Mouse (Mus musculus): Measurements from ENCODE around the gene Pcp4. TPM values are rescaled to one million over a fixed set of nuclear protein-coding genes. Genes with fewer than 3 reads are reported as not detected.

Pcp4 gene
- not detected in 2 replicates for polyA plus RNA-seq (2012)

DNA sequence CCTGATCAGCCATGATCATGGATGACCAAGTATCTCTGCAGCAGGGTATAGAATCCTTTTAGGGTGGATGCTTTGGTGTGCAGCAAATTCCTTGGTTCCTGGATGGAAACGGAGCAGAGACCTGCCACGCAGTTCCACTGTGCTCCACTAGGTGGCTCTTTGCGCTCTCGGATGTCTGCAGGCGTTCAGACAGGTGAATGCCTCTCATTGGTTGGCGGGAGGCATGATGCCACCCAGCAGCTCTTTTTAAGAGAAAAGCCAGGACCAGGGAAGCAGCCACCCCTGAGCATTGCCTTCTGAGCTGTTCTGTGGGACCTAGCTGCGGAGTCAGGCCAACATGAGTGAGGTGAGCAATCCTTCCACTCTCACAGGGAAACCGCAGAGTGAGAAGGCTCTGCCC, at the start of gene Pcp4:
TSS of gene Pcp4 (plus strand) at position 162 of the 400 bp plus-strand sequence.
- TF ChIP-seq GATA1 (IDR thresholded peaks at IDR 0.05; ENCODE audit: low read length) = no peak

DNA sequence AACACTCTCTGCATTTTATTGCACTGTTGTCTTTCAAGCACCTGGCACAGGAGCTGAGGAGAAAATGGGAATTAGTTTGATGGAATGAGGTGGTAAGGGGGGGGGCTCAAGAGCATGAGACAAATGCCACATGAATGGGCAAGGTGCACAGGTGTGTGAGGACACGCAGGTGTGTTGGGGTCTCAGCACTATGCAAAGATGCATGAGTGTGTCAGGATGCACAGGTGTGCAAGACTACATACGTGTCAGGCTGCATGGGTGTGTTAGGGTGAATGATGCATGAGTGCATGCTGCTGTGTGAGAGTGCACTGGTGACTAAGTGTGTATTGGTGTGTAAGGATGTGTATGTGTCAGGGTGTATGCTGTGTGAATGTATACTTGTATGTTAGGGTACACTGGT, 42.4 kb upstream of the Pcp4 start:
- no peak for TF ChIP-seq GATA1 (IDR thresholded peaks at IDR 0.05; ENCODE audit: low read length)

DNA sequence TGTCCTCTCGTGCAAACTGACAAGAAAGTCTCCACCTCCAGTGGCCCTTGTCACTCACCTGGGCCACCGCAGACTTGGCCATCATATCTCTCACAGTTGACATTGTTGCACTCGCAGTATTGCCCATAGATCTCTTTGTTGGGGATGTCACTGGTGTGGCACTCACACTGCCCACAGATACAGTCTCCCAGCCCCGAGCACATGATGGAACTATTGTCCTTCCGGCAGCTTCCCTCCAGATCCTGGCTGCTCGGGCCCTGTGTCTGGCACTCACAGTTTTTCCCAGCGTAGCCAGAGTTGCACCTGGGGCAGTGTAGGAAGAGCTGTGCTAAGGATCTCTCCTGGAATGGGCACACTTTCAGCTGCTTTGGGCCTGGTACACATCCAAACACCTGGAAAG, 40.7 kb upstream of the Pcp4 start:
- TF ChIP-seq GATA1 (IDR thresholded peaks at IDR 0.05; ENCODE audit: low read length) = no peak

DNA sequence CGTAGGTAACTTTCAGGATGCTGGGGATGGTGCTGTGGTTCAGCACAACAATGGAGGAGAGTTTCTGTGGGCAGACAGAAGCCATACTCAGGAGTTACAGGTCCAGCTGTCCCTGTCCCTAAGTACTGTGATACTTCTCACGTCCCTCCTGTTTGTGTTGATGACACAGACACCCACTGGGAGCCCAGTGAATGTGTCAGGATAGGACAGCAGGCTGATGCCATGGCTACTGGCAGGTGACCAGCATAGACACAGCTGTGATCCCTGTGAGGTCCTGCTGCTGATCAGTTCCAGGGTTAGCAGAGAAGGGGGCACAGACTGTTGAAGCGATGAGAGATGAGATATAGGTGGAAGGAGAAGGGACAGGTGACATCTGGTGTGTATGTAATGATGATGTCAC, 38.4 kb upstream of the Pcp4 start:
- no peak for TF ChIP-seq GATA1 (IDR thresholded peaks at IDR 0.05; ENCODE audit: low read length)

DNA sequence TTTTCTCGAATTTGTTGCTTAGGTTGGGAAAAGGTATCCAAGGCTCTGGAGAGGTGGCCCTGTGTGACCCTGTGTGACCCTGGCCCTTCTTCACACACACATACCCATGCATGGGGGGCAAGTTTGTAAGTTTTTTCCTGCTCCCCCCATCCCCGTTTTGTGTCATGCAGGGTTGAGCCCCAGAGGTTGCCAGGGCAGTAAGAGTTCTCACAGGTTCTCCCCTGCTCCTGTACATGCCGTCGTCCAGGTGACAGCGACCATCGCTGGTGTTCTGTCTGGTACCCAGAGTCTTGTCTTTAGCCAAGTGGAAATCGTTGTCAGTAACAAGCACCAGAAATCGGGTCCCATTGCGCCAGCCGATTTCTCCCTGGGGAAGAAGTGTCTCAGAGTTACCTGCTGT, 34.1 kb upstream of the Pcp4 start:
- TF ChIP-seq GATA1 (IDR thresholded peaks at IDR 0.05; ENCODE audit: low read length) = no peak

DNA sequence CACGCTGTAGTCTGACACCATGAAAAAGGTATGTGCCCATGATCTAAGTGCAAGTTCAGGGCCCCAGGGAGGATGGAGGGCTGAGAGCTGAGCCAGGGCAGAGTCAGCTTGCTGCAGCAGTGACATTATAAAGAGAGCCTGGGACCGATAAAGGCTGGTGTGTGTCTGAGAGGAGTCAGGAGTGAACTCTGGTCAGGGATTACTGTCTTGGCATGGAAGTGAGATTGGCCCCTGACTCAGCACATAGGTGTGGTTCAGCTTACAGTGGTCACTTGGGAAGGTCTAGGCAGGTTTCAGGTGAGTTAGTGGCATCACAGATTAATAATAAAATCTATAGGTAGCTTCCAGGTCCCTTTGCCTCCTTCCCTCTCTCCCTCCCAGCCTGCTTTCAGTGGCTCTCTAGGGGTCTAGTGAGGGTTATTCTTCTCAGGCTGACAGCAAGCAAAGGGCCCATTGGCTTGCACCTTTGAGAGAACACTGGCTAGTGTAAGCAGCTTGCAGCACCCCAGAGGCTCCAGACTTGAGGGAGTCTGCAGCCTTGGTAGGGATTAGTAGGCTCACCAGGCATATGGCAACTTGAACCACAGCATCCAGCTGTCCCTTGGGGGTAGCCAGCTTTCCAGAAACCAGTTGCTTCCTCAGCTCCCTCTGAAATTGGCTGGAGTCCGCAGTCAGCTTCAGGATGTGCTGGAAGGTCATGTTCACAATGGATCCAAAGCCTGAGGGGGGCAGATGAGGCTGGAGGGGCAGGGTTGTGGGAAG, 33.2 kb upstream of the Pcp4 start:
- TF ChIP-seq GATA1 (IDR thresholded peaks at IDR 0.05; ENCODE audit: low read length) = no peak

DNA sequence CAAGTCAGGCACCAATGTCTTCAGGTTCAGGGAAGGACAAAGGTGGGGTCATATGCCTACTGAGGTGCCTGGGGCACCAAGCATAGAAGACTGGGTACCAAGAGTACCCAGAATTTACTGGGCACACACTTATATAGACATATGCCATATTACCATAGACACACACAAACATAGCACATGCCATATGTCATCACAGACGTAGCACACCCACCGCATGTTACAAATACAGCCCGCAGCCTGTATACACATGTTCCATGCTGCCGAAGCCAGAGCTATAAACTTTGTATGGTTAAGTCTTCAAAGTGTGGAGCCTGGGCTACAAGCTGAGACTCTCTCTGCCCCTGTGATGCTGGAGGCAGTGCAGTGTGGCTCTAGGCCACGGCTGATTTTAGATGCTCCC, 28.5 kb upstream of the Pcp4 start:
- TF ChIP-seq GATA1 (IDR thresholded peaks at IDR 0.05; ENCODE audit: low read length) = no peak

DNA sequence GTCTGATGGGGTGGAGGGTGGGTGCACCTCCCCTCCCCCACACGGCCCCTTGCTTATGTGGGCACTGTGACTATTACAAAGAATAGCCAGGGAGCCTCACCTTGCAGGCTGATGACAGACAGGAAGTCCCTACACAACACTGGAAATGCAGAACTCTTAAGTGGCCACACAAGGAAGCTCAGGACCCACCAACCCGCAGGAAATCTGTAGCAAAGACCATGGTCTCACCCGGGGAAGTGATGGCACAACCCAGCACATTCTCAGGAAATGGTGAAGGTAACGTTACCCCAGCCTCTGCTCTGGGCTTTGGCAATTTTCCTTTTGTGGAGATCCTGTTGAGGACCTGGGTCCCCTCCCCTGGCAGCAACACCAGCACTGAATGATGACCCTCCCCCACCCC, 27.7 kb upstream of the Pcp4 start:
- TF ChIP-seq GATA1 (IDR thresholded peaks at IDR 0.05; ENCODE audit: low read length) = no peak

DNA sequence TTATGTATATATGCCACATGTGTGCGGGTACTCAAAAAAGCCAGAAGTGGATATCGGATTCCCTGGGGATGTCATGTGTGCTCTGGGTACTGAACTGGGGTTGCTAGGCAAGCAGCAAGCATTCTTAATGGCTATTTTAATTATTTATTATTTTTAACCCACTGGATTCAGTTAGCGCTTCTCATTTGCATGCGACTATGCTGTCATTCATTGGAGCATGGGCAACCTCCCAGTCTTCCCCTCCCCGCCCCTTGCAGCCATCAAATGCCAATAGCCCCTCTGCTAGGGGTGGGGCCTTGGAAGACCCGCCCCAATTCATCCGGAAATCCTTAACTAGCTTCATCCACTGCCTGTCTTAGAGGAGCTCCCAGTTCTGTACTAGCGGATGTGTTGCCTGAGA, 26.5 kb upstream of the Pcp4 start:
- no peak for TF ChIP-seq GATA1 (IDR thresholded peaks at IDR 0.05; ENCODE audit: low read length)

DNA sequence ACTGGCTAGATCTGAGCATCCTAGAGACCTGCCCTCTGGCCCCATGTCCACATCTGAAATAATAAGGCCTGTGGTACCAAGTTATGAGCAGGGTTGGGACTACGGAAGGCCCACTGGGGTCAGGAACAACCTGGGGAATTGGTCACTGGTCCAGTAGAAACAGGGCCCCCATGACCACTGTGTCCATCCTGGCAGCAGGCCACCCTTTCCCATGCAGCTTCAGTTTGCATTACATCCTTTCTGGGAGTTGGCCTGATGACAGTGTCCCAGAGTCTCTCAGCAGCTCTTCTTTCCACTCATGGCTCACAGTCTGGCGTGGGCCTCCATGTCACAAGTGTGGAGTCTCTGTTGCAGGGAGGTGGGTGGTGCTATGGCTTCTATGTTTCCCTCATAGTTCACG, 25.6 kb upstream of the Pcp4 start:
- TF ChIP-seq GATA1 (IDR thresholded peaks at IDR 0.05; ENCODE audit: low read length) = no peak

DNA sequence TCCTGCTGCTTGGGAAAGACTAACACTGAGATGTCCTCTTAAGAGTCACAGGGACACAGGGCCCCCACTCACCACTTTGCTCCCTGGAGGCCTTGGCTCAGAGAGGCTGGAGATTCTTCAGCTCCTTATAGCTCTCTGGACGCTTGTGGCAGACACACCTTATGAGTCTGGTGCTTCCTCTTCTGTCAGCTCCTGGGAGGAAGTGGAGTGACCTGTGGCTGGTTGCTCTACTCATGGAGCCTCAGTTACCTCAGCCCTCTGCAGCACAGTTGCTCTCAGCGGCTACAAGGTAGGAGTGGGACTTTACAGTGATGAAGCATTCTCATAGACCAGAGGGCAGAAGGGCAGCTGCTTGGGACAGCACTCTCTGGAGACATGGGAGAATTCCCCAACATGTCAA, 23.9 kb upstream of the Pcp4 start, which contains the start of gene Itgb2l:
TSS of gene Itgb2l (minus strand) at position 152 of the 400 bp plus-strand sequence.
- no peak for TF ChIP-seq GATA1 (IDR thresholded peaks at IDR 0.05; ENCODE audit: low read length)

DNA sequence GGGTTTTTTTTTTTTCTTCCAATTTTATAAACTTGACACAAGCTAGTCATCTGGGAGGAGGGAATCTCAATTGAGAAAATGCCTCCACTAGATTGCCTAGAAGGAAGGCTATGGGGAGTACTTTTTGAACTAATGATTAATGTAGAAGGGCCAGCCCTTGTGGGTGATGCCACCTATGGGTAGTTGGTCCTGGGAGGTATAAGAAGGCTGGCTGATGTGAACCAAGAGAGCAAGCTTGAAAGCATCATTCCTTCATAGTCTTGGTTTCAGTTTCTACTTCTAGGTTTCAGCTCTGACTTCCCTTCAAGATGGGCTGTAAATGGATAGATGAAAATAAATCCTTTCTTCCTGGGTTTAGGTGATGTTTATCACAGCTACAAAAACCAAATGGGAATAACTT, 13.3 kb upstream of the Pcp4 start:
- no peak for TF ChIP-seq GATA1 (IDR thresholded peaks at IDR 0.05; ENCODE audit: low read length)

DNA sequence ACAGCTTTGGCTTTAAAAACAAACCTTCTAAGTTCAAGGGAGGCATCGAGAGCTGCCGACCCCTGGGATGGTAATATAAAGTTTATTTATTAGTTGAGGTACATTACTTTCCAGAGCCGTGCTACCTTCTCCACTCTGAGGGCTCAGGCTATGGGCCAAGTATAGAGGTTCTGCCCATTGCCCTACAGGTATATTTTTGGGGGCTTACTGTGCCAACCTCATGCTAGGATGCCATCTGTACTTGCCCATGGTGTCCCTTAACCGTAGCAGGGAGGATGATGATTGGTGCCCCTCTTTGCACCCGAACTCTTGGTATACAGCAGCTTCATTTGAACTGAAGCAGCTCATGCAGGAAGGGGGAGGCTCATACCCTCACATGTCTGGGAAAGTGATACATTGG, 9.8 kb upstream of the Pcp4 start:
- no peak for TF ChIP-seq GATA1 (IDR thresholded peaks at IDR 0.05; ENCODE audit: low read length)

DNA sequence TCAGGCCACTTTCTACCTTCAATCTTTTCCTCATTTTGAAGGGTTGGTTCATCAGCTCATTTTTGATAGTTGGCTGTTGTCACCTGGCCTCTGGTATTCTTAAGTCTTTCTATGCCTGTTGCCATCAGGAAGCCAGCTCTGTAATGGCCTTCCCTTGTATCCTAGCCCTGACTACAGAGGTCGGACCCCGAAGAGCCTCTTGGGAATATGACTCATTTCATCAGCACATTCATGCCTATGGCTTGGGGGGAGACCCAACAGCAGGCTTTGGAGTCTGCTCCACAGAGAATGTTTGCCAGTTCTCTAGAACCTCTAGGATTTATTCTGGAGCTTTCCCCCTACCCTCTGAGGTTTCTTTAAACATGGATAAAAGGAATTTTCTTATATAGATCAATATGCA, 8.1 kb upstream of the Pcp4 start:
- no peak for TF ChIP-seq GATA1 (IDR thresholded peaks at IDR 0.05; ENCODE audit: low read length)

DNA sequence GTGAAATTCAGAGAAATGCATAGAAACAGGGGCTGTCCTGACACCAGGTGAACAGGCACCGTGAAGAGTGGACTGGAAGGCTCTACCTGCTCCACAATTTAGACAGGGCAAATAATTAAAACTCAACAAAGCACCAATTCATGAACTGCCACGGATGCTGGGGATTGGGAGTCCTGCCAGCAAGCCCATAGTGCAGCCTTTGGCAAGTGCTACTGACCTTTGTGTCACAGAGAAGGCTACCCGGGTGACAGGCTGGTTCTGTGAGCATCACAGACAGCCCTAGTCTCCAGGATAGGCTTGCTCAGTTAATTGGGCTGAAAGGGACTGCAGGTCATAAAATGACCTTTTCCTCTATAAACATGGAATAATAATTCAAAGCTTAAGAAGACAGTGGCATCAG, 6.6 kb upstream of the Pcp4 start:
- TF ChIP-seq GATA1 (IDR thresholded peaks at IDR 0.05; ENCODE audit: low read length) = no peak

DNA sequence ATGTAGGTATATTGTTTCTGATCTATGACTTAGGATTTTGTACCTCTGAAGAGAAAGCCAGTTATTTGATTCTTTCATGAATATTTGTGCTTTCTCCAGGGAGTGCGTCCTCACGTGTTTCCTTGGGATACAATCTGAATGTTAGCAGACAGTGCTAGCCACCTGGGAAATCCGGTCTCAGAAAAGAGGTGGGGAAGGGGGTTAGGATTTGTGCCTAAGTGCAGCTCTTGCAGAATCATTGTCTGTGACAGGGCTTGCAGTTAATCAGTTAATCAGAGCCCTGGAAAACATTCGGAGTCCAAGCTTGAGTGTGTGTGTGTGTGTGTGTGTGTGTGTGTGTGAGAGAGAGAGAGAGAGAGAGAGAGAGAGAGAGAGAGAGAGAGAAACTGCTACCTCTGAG, 605 bp downstream of the Pcp4 start:
- TF ChIP-seq GATA1 (IDR thresholded peaks at IDR 0.05; ENCODE audit: low read length) = no peak

DNA sequence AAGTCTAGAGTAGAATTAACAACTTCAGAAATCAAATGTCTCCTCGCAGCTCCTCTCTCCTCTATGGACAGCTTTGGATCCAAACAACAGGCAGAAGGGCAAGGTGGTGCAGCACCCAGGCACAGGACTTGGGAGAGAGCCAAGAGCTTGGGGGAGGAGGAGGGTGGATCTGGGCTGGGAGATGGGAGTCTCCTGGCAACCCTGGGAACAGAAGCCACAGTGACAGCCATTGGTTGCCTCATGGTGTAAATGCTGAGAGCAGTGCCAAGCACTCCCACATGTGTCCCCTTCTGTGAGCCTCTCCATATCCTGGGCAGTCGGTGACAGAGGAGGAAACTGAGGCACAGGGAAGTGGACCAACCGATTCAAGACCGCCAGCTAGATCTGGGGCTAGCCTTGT, 1.3 kb downstream of the Pcp4 start:
- no peak for TF ChIP-seq GATA1 (IDR thresholded peaks at IDR 0.05; ENCODE audit: low read length)

DNA sequence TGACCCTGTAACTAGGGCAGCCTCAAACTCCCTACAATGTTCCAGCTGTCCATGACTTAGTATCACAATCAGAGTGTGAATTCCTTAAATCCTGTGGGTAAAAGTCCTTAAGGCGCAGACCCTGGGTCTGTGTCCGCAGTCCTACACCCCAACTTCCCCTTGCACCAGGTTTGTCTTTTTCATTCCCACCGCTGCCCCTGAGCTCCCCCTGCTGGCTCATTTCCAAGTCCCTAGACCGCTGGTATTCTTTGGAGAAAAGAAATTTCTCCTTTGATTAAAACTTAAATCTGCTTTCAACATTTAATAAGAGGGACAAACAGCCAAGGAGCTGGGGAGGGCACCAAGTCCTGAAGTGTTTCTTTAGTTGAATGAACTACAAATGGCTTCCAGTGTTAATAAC, 2.2 kb downstream of the Pcp4 start:
- no peak for TF ChIP-seq GATA1 (IDR thresholded peaks at IDR 0.05; ENCODE audit: low read length)
